Mouse (Mus musculus) G1E (cell line): ENCODE measurements around the gene Katnb1.

Source experiments
- CTCF ChIP-seq: IDR thresholded peaks from 2 replicates; pipeline ENCODE4 v1.5.1; 2012; ENCODE audit warnings: low read depth, low read length, inconsistent platforms, mixed read lengths
- GATA1 ChIP-seq: IDR thresholded peaks from 2 replicates; pipeline ENCODE4 v1.6.1; 2012; ENCODE audit warnings: borderline replicate concordance, low read length, inconsistent platforms, mixed read lengths

DNA sequence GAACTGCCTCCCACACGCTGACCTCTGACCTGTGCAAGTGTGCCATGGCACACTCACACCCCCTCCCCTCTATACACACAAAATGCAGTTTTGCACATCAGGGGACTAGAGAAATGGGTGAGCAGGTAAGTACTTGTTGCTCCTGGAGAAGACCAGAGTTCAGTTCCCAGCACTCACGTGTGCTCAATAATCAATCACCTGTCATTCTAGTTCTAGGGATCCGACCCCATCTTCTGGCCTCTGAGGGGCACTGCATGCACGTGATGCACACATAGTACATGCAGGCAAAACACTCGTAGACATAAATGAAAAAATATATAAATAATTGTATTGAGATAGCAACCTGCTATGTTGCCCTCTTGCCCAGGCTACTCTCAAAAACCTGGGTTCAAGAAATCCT is 65.9 kb downstream of the Katnb1 start:
- no peak for TF ChIP-seq CTCF
- no peak for TF ChIP-seq GATA1
